Mouse (Mus musculus) MEL (cell line): ENCODE results near the gene Gys1. TPM values are rescaled to one million over a fixed set of nuclear protein-coding genes. Genes with fewer than 3 reads are reported as not detected.

Source experiments
- DNase-seq: peaks from one replicate; pipeline ENCODE4 v3.0.0; 2011; ENCODE audit warnings: low read depth, low spot score
- H3K27ac ChIP-seq: 2 replicates; pipeline ENCODE4 v1.5.1; 2012; ENCODE audit warnings: low read depth, mild to moderate bottlenecking, control low read depth, low read length, moderate library complexity; ENCODE audit not compliant: control insufficient read depth
- H3K27me3 ChIP-seq, 2 experiments: fragments of 150-350 bp in 1 of 2; sonication (generic) in 1 of 2; 2 replicates each; pipeline ENCODE4 v1.6.1; 2012; ENCODE audit warnings: low read length in 2 of 2, mild to moderate bottlenecking in 2 of 2, improper control_type of control experiment in 1 of 2, moderate library complexity in 1 of 2; ENCODE audit not compliant: insufficient read depth in 2 of 2, control insufficient read depth in 1 of 2
- H3K36me3 ChIP-seq, 2 experiments: 2 replicates each; pipeline ENCODE4 v1.6.1; 2012 to 2014; ENCODE audit warnings: low read length in 2 of 2, improper control_type of control experiment in 1 of 2, inconsistent platforms in 1 of 2, mild to moderate bottlenecking in 1 of 2; ENCODE audit not compliant: insufficient read depth in 2 of 2, control insufficient read depth in 1 of 2
- H3K4me1 ChIP-seq, 2 experiments: fragments of 150-350 bp in 1 of 2; sonication (generic) in 1 of 2; 2 replicates each; pipeline ENCODE4 v1.6.1; 2012; ENCODE audit warnings: low read length in 2 of 2, improper control_type of control experiment in 1 of 2, mild to moderate bottlenecking in 1 of 2; ENCODE audit not compliant: insufficient read depth in 2 of 2, control insufficient read depth in 1 of 2
- H3K4me3 ChIP-seq, 2 experiments: fragments of 150-350 bp in 1 of 2; sonication (generic) in 1 of 2; 2 replicates each; pipeline ENCODE4 v1.5.1; 2012; ENCODE audit warnings: low read depth in 2 of 2, low read length in 2 of 2, mild to moderate bottlenecking in 2 of 2, moderate library complexity in 2 of 2, control low read depth in 1 of 2, improper control_type of control experiment in 1 of 2; ENCODE audit not compliant: control insufficient read depth in 1 of 2, insufficient read depth in 1 of 2
- H3K79me2 ChIP-seq: 2 replicates; pipeline ENCODE4 v1.6.1; 2012; ENCODE audit warnings: mild to moderate bottlenecking, low read length, moderate library complexity; ENCODE audit not compliant: control insufficient read depth, poor library complexity, insufficient read depth
- H3K9ac ChIP-seq: 2 replicates; pipeline ENCODE4 v1.6.1; 2012; ENCODE audit warnings: low read depth, mild to moderate bottlenecking, control low read depth, low read length, moderate library complexity; ENCODE audit not compliant: control insufficient read depth, poor library complexity, severe bottlenecking
- H3K9me3 ChIP-seq: fragments of 150-350 bp; sonication (generic); replicated peaks from 2 replicates; pipeline ENCODE4 v1.6.1; 2012; ENCODE audit warnings: mild to moderate bottlenecking, low read length, improper control_type of control experiment, moderate library complexity; ENCODE audit not compliant: insufficient read depth
- CHD1 ChIP-seq: IDR thresholded peaks from 2 replicates; pipeline ENCODE4 v1.6.1; 2012; ENCODE audit warnings: low read depth, mild to moderate bottlenecking, inconsistent platforms, low read length, improper control_type of control experiment
- ELF1 ChIP-seq: IDR thresholded peaks from 2 replicates; pipeline ENCODE4 v1.6.1; 2014; ENCODE audit warnings: low read depth, mild to moderate bottlenecking, inconsistent platforms, low read length, improper control_type of control experiment, moderate library complexity
- EP300 ChIP-seq, 2 experiments: IDR thresholded peaks; 2 replicates each; pipeline ENCODE4 v1.6.1; 2011; ENCODE audit warnings: improper control_type of control experiment in 2 of 2, low read length in 2 of 2, low read depth in 1 of 2, mild to moderate bottlenecking in 1 of 2
- GABPA ChIP-seq: IDR thresholded peaks from 2 replicates; pipeline ENCODE4 v1.6.1; 2012; ENCODE audit warnings: low read depth, mild to moderate bottlenecking, inconsistent platforms, low read length, improper control_type of control experiment, moderate library complexity
- JUND ChIP-seq: IDR thresholded peaks from 2 replicates; pipeline ENCODE4 v1.6.1; 2011; ENCODE audit warnings: low read depth, mild to moderate bottlenecking, improper control_type of control experiment, low read length
- MAFK ChIP-seq: IDR thresholded peaks from 2 replicates; pipeline ENCODE4 v1.6.1; 2011; ENCODE audit warnings: low read depth, mild to moderate bottlenecking, low read length, improper control_type of control experiment, borderline replicate concordance
- MAX ChIP-seq: IDR thresholded peaks from 2 replicates; pipeline ENCODE4 v1.6.1; 2011; ENCODE audit warnings: low read length, improper control_type of control experiment
- MAZ ChIP-seq: IDR thresholded peaks from 2 replicates; pipeline ENCODE4 v1.6.1; 2012; ENCODE audit warnings: low read depth, mild to moderate bottlenecking, inconsistent platforms, low read length, improper control_type of control experiment
- POLR2A ChIP-seq, 2 experiments: IDR thresholded peaks; 2 replicates each; pipeline ENCODE4 v1.6.1; 2011 to 2012; ENCODE audit warnings: low read length in 2 of 2, mild to moderate bottlenecking in 2 of 2, control low read depth in 1 of 2, improper control_type of control experiment in 1 of 2, low read depth in 1 of 2, moderate library complexity in 1 of 2; ENCODE audit not compliant: control insufficient read depth in 1 of 2, insufficient read depth in 1 of 2, poor library complexity in 1 of 2
- RAD21 ChIP-seq: IDR thresholded peaks from 2 replicates; pipeline ENCODE4 v1.6.1; 2011; ENCODE audit warnings: mild to moderate bottlenecking, low read depth, low read length, improper control_type of control experiment
- SMC3 ChIP-seq: IDR thresholded peaks from 2 replicates; pipeline ENCODE4 v1.6.1; 2011; ENCODE audit warnings: low read depth, low read length, improper control_type of control experiment
- TCF12 ChIP-seq: IDR thresholded peaks from 2 replicates; pipeline ENCODE4 v1.6.1; 2014; ENCODE audit warnings: low read depth, mild to moderate bottlenecking, inconsistent platforms, low read length, improper control_type of control experiment, moderate library complexity
- USF1 ChIP-seq: IDR thresholded peaks from 2 replicates; pipeline ENCODE4 v1.6.1; 2014; ENCODE audit warnings: low read depth, mild to moderate bottlenecking, inconsistent platforms, low read length, improper control_type of control experiment, moderate library complexity
- ZC3H11A ChIP-seq: IDR thresholded peaks from 2 replicates; pipeline ENCODE4 v1.6.1; 2012; ENCODE audit warnings: low read depth, mild to moderate bottlenecking, inconsistent platforms, low read length, improper control_type of control experiment
- ZKSCAN1 ChIP-seq: IDR thresholded peaks from 2 replicates; pipeline ENCODE4 v1.6.1; 2012; ENCODE audit warnings: low read depth, mild to moderate bottlenecking, inconsistent platforms, low read length, improper control_type of control experiment, moderate library complexity
- ZMIZ1 ChIP-seq: IDR thresholded peaks from 2 replicates; pipeline ENCODE4 v1.6.1; 2012; ENCODE audit warnings: low read depth, mild to moderate bottlenecking, inconsistent platforms, low read length, improper control_type of control experiment, moderate library complexity
- ZNF384 ChIP-seq: IDR thresholded peaks from 2 replicates; pipeline ENCODE4 v1.6.1; 2012; ENCODE audit warnings: low read depth, mild to moderate bottlenecking, inconsistent platforms, low read length, improper control_type of control experiment
- polyA plus RNA-seq, 2 experiments: library from polyadenylated mRNA; stranded (reverse) in 1 of 2; unstranded in 1 of 2; fragments of >175 nt in 1 of 2; fragments of >200 nt in 1 of 2; gene quantifications; 2 replicates each; pipeline versions ENCODE4 v1.2.1 to v1.2.4; 2012; ENCODE audit warnings: low replicate concordance in 2 of 2, low read depth in 1 of 2; ENCODE audit not compliant: insufficient read length in 2 of 2, insufficient read depth in 1 of 2, missing spikeins in 1 of 2
- total RNA-seq: library from RNA; depleted of rRNA; stranded (reverse); fragments of 300-350 nt; gene quantifications from 2 replicates; pipeline ENCODE4 v1.2.3, GENCODE M21; 2012

Gene Gys1
- total and polyA plus RNA-seq, 3 experiments: 12.8 to 46.9 TPM; not detected in 1

- TF ChIP-seq CHD1 (no peak), ZKSCAN1 (no peak), EP300 (IDR thresholded peaks at IDR 0.05; ENCODE audit: low read depth in 1 of 2, low read length in 2 of 2) (no peak), MAZ (no peak), ELF1 (no peak), SMC3 (no peak), JUND (no peak), TCF12 (no peak), ZC3H11A (no peak), MAFK (no peak), POLR2A (IDR thresholded peaks at IDR 0.05; ENCODE audit: control insufficient read depth in 1 of 2, insufficient read depth in 1 of 2, low read depth in 1 of 2, low read length in 2 of 2, poor library complexity in 1 of 2) (no peak), RAD21 (no peak), ZMIZ1 (no peak)
- H3K4me1 ChIP-seq: peaks cover 7 to 10% of the 10 kb centered on the region in 2 experiments; a peak in 2 of 4 replicates
- H3K27me3 ChIP-seq: peaks cover 0 to 3% of the 10 kb centered on the region in 2 experiments; a peak in 2 of 4 replicates
These were observed 25.0 kb upstream of the Gys1 start for GRCm38 (mm10) chr7:45409497-45410163.

DNA sequence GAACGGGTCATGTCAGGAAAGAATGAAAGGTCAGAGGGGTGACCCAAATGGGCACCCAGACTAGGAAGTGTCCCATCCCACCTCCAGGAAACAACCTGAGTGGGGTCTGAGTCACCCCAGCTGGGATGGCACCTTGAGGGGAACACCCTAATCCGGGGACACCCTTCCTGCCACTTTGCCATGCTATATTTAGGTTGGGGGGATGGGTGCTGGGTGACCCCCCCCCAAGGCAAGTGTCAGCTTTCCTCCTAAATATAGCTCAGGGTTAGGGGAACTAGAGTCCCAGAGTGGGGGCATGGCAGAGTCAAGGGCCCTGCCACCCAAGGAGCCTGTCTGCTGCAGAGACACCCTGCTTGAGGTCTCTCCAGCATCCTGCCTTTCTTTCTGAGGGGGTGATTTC is 22.2 kb upstream of the Gys1 start:
- H3K79me2 ChIP-seq: no peaks in the 10 kb centered on the region; the same call in 1 of the 2 replicates

More at GRCm38 (mm10) chr7:45409497-45410163, 25.0 kb upstream of the Gys1 start:
- Histone ChIP-seq H3K27ac (no peak overlapping the region), H3K9me3 (no peaks in the 10 kb centered on the region), H3K9ac (no peak overlapping the region), H3K4me3 (no peak overlapping the region), H3K79me2 (no peaks in the 10 kb centered on the region; the same call in 1 of the 2 replicates), H3K36me3 (no peaks in the 10 kb centered on the region; a peak in 1 of 4 replicates)
- no peak for DNase-seq

More for the DNA sequence above, 22.2 kb upstream of the Gys1 start:
- Histone ChIP-seq H3K27me3 (peaks cover 0 to 3% of the 10 kb centered on the region in 2 experiments; a peak in 2 of 4 replicates), H3K27ac (no peak overlapping the region), H3K4me1 (peaks cover 6 to 7% of the 10 kb centered on the region in 2 experiments; a peak in 2 of 4 replicates), H3K9ac (no peak overlapping the region), H3K36me3 (no peaks in the 10 kb centered on the region; a peak in 1 of 4 replicates), H3K4me3 (no peak overlapping the region), H3K9me3 (no peaks in the 10 kb centered on the region)
- TF ChIP-seq MAFK (no peak), MAX (no peak), GABPA (no peak), USF1 (no peak), ZNF384 (no peak), ZC3H11A (no peak)
- DNase-seq: no peak
